Mouse (Mus musculus): ENCODE measurements at regions not wholly inside any gene's neighbourhood (a gene's known extent, or its start where the extent isn't known, plus 50 kb on each side); places are given as distances from the start of the nearest gene placed in this dataset.

DNA sequence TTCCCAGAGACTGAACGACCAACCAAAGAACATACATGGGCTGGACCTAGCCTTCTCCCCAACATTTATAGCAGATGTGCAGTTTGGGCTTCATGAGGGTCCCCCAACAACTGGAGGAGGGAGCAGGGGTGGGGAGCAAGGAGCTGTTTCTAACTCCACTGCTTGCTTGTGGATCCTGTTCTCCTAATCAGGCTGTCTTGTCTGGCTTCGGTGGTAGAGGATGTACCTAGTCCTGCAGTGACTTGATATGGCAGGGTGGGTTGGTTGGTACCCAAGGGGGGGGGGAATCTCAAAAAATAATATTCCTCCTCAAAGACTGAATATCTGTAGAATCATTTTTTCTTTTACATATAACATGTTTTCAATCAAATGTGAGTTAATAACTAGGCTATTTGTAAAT is 168.3 kb upstream of the Jmjd1c start:
- TF ChIP-seq CTCF (conservative IDR thresholded peaks at IDR 0.05; ENCODE audit: low read length) (no peak), POU5F1 (IDR thresholded peaks at IDR 0.05; ENCODE audit: borderline replicate concordance, low read length) (no peak)
